Mouse (Mus musculus): ENCODE results near the gene Slc7a1. TPM values are rescaled to one million over a fixed set of nuclear protein-coding genes. Genes with fewer than 3 reads are reported as not detected.

Slc7a1 gene
- polyA plus RNA-seq, 1 experiment from 2014 or later, result 33.7 TPM

DNA sequence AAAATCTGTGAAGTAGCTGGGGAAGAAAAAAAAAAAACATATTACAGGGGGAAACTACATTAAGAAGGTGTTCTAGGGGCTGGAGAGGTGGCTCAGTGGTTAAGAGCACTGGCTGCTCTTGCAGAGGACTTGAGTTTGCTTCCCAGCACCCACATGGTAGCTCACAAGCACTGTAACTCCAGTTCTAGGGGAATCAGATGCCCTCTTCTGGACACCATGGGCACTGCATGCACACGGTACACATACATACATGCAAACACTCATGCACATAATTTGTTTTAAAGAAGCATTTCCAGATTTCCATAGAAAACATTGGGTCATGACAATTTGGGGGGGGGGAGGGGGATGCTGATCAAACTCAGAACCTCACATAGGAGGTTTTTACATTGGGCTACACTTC, 18.1 kb upstream of the Slc7a1 start:
- no peaks in the 10 kb centered on the region for H3K27me3 ChIP-seq
- ATAC-seq, result no peak
- in situ Hi-C loops (cut with MboI; ENCODE audit: low pct_unique_long_range_greater_than_20kb), result no loop called here
- ChIA-PET CTCF (no interaction called here), POLR2A (no interaction called here)
- TF ChIP-seq CTCF (IDR thresholded peaks at IDR 0.05), result no peak
- no peak for DNase-seq (ENCODE audit: low read depth, low spot score)

- ChIA-PET CTCF (interaction anchor here (1.0 kb wide), 1 partner anchor 84 kb away, joined by 3 read pairs; no protein-coding TSS in a partner anchor), POLR2A (no interaction called here)
- in situ Hi-C loops (cut with MboI; ENCODE audit: low pct_unique_long_range_greater_than_20kb), result no loop called here
- no peak for DNase-seq (ENCODE audit: low read depth, low spot score)
- no peaks in the 10 kb centered on the region for H3K27me3 ChIP-seq
- no peak for ATAC-seq
- TF ChIP-seq CTCF (IDR thresholded peaks at IDR 0.05), result no peak
Measured at GRCm38 (mm10) chr5:148416461-148416860, 16.8 kb upstream of the Slc7a1 start.

DNA sequence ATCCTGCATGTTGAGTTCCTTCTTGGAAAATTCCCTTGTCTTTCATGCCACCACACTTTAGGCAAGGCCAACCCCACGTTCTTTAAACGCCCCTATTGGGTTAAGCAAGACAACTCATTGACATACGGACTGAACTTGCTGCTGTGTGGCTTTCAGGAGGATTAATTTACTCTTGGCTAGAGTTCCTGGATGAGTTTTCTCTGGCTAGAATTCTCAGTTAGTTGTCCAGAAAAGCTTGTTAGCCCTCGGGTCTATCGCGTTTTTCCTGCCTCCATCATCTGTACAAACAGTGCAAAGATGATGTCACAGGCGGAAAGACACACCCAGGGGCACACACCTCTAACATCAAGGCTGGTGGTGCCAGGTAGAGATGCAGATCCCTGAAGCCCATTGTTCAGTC, 14.5 kb upstream of the Slc7a1 start:
- ATAC-seq (no peak), DNase-seq (ENCODE audit: low read depth, low spot score) (no peak)
- CTCF ChIA-PET, result interaction anchor here (0.9 to 1.1 kb wide), 2 partner anchors 8 to 14 kb away, joined by 3 read pairs; partner anchors contain the start of gene Slc7a1
- H3K27me3 ChIP-seq, result no peaks in the 10 kb centered on the region
- in situ Hi-C loops (cut with MboI; ENCODE audit: low pct_unique_long_range_greater_than_20kb), result no loop called here
- no peak for TF ChIP-seq CTCF (IDR thresholded peaks at IDR 0.05)
- POLR2A ChIA-PET, result no interaction called here

DNA sequence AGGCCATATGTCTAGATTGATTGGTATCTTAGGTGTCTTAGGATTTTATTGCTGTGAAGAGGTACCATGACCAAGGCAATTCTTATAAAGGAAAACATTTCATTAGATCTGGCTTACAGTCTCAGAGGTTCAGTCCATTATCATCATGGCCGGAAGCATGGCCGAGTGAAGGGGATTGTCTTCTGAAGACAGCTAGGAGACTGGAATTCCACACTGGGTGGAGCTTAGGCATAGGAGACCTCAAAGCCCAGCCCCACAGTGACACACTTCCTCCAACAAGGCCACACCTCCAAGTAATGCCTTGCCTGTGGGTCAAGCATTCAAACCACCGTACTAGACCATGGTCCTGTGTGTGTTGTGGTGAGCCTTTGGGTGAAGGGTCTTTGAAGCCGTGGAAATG, 12.8 kb upstream of the Slc7a1 start:
- CTCF ChIA-PET, result interaction anchor here (1.1 to 2.3 kb wide), 4 partner anchors 11 to 80 kb away, joined by 3 to 13 read pairs (median 6); partner anchors contain the start of gene Slc7a1
- in situ Hi-C loops (cut with MboI; ENCODE audit: low pct_unique_long_range_greater_than_20kb), result no loop called here
- no peak for ATAC-seq
- POLR2A ChIA-PET, result interaction anchor here (0.5 to 1.3 kb wide), 3 partner anchors 11 to 36 kb away, joined by 3 to 4 read pairs (median 4); no protein-coding TSS in a partner anchor
- no peak for TF ChIP-seq CTCF (IDR thresholded peaks at IDR 0.05)
- no peaks in the 10 kb centered on the region for H3K27me3 ChIP-seq
- DNase-seq (ENCODE audit: low read depth, low spot score), result no peak

DNA sequence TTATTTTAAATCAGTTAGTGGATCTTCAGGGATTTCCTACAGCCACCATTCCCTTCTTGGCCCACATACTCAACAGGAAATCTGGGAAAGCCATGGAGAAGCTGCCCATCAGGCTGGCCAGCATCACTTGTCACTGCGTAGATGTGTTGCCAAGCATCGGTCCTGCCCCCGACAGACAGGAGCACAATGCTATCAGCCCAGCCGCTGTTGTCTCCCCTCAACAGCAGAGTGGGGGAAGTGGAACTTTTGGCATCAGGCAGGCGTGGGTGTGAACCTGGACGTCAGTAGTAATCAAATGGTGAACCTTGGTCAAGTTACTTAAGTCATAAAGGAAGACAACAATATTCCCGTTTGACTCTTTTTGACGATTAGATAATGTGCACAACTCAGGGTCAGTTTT, 9.8 kb upstream of the Slc7a1 start:
- no peak for TF ChIP-seq CTCF (IDR thresholded peaks at IDR 0.05)
- in situ Hi-C loops (cut with MboI; ENCODE audit: low pct_unique_long_range_greater_than_20kb), result no loop called here
- POLR2A ChIA-PET, result no interaction called here
- CTCF ChIA-PET, result no interaction called here
- DNase-seq (ENCODE audit: low read depth, low spot score) (no peak), ATAC-seq (no peak)
- H3K27me3 ChIP-seq, result no peaks in the 10 kb centered on the region

DNA sequence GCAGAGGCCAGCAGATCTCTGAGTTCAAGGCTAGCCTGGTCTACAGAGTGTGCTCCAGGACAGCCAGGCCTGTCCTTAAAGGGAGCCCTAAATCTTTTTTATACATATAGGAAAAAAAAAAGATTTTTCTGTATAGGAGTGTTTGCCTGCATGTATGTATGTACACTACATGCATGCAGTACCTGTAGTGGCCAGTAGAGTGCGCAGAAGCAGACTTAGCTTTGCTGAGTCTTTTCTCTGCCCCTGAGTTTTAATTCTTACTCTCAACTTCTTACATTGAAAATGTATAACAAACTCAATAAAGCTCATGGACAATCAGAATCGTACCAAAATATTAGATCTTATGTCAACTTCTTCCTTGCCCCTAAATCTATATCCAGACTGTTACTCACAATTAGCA, 7.2 kb upstream of the Slc7a1 start:
- no peaks in the 10 kb centered on the region for H3K27me3 ChIP-seq
- DNase-seq (ENCODE audit: low read depth, low spot score), result no peak
- no peak for ATAC-seq
- ChIA-PET POLR2A (no interaction called here), CTCF (interaction anchor here (1.5 to 1.6 kb wide), 2 partner anchors 26 to 44 kb away, joined by 3 to 5 read pairs; no protein-coding TSS in a partner anchor)
- TF ChIP-seq CTCF (IDR thresholded peaks at IDR 0.05), result no peak
- in situ Hi-C loops (cut with MboI; ENCODE audit: low pct_unique_long_range_greater_than_20kb), result no loop called here

DNA sequence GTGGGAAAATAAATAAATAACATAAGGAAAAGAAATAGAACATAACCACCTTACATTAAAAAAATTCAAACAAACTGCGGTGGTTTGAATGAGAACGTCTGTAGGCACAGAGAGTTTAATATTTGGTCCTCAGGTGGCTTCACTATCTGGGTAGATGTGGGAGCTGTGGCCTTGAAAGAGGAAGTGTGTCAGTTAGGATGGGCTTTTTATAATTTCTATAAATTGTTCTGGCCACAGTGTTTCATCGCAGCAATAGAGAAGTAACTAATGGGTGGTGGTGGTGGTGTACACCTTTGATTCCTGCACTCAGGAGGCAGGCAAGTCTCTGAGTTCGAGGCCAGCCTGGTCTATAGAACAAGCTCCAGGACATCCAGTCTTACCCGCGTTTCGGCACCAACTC, 4.8 kb upstream of the Slc7a1 start:
- H3K27me3 ChIP-seq, result no peaks in the 10 kb centered on the region
- ChIA-PET POLR2A (no interaction called here), CTCF (no interaction called here)
- DNase-seq (ENCODE audit: low read depth, low spot score) (no peak), ATAC-seq (no peak)
- in situ Hi-C loops (cut with MboI; ENCODE audit: low pct_unique_long_range_greater_than_20kb), result no loop called here
- no peak for TF ChIP-seq CTCF (IDR thresholded peaks at IDR 0.05)

- DNase-seq (ENCODE audit: low read depth, low spot score), result no peak
- ATAC-seq, result no peak
- in situ Hi-C loops (cut with MboI; ENCODE audit: low pct_unique_long_range_greater_than_20kb), result no loop called here
- CTCF ChIA-PET, result interaction anchor here (1.1 to 3.4 kb wide), 3 partner anchors 9 to 41 kb away, joined by 3 to 13 read pairs (median 4); no protein-coding TSS in a partner anchor
- H3K27me3 ChIP-seq, result no peaks in the 10 kb centered on the region
- TF ChIP-seq CTCF (IDR thresholded peaks at IDR 0.05), result no peak
- POLR2A ChIA-PET, result interaction anchor here (0.7 to 2.0 kb wide), 2 partner anchors 9 to 573 kb away, joined by 3 to 4 read pairs; no protein-coding TSS in a partner anchor
Measured at GRCm38 (mm10) chr5:148402641-148403040, 2.9 kb upstream of the Slc7a1 start.

DNA sequence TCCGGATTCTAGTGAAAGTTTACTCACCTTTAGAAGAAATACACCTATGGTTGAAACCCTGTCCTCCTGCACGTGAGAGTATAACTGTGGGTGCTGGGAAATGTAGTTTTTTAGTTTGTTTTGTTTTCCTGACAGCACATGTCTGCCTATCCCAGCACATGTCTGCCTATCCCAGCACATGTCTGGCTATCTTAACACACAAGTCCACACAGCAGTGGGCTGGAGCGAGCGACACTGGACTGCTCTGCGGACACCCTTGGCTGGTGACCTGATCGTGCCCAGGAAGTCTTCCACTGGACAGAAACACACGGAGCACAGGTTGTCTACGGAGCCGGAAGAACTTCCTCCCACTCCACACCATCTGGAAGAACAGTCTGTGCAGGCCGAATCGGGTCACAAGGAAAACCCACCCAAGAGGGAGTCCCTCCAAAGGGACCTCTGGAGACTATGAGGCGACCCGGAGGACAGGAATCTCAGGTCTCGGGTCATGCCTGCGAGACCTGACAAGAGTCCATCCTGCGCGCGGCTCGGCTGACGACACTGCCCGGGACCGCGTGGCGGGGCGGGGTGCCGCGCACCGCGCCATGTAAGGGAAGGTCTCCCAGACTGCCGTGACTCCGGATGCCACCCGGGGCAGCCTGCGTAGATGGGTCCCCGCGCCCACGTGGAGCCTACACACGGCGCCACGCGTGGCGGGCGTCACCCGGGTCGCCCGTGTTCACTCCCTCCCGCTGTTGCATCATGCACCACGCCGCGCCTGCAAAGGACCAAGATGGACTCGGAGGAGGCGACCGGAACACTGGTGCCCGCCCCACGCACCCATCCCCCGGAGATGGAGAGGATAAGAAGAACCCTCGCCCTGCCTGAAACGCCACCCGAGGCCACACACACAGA, 691 bp downstream of the Slc7a1 start:
- ATAC-seq (peak; percentile 68), DNase-seq (ENCODE audit: low read depth, low spot score) (no peak)
- H3K27me3 ChIP-seq, result no peaks in the 10 kb centered on the region
- ChIA-PET POLR2A (interaction anchor here (0.7 to 1.0 kb wide), 4 partner anchors 33 to 53 kb away, joined by 3 to 6 read pairs (median 3); no protein-coding TSS in a partner anchor), CTCF (interaction anchor here (0.7 to 3.4 kb wide), 13 partner anchors 12 to 86 kb away, joined by 3 to 13 read pairs (median 3); no protein-coding TSS in a partner anchor)
- TF ChIP-seq CTCF (IDR thresholded peaks at IDR 0.05), result no peak
- in situ Hi-C loops (cut with MboI; ENCODE audit: low pct_unique_long_range_greater_than_20kb), result loop anchor here (5.0 kb wide), 2 partner anchors 48 to 67 kb away; no protein-coding TSS in a partner anchor

DNA sequence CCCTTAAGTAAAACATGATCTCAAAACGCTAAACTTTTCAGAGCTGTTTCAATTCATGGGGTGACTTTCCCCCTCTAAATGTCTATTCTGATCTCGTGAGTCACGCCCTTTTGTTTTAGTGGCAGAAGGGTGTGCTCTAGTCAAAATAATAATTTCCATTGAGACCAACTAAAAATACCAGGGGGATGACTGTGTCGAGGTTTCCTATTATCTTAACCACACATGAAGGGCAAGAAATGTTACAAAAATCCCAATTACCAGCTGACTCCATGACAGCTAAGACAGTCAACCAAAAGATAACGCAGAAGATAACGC, 1.3 kb downstream of the Slc7a1 start:
- H3K27me3 ChIP-seq, result no peaks in the 10 kb centered on the region
- ChIA-PET CTCF (interaction anchor here (0.8 to 1.2 kb wide), 5 partner anchors 11 to 66 kb away, joined by 3 to 4 read pairs (median 3); no protein-coding TSS in a partner anchor), POLR2A (interaction anchor here (1.0 kb wide), 1 partner anchor 34 kb away, joined by 3 read pairs; no protein-coding TSS in a partner anchor)
- TF ChIP-seq CTCF (IDR thresholded peaks at IDR 0.05), result no peak
- peak; percentile 54 for DNase-seq (ENCODE audit: low read depth, low spot score)
- in situ Hi-C loops (cut with MboI; ENCODE audit: low pct_unique_long_range_greater_than_20kb), result loop anchor here (5.0 kb wide), 2 partner anchors 49 to 66 kb away; no protein-coding TSS in a partner anchor
- ATAC-seq, result peak; percentile 10

DNA sequence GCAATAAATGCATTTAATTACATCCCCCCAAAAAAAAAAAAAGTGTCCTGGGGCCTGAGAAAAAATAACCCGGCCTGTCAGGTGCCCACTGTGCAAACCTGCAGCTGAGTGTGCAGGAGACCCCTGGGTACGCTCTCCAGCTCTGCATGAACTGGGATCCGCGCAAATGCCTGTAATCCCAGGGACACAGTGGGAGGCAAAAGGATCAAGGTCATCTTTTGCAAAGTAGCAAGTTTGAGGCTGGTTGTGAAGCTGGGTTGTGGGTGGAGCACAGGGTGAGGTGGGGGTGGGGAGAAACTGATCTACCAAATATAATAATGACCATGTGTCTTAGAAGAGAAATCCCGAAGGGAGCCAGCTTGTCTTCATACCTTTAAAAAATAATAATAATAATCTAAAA, 1.8 kb downstream of the Slc7a1 start:
- in situ Hi-C loops (cut with MboI; ENCODE audit: low pct_unique_long_range_greater_than_20kb), result loop anchor here (5.0 kb wide), 2 partner anchors 49 to 66 kb away; no protein-coding TSS in a partner anchor
- TF ChIP-seq CTCF (IDR thresholded peaks at IDR 0.05), result no peak
- no peak for ATAC-seq

More for the DNA sequence above, 1.8 kb downstream of the Slc7a1 start:
- CTCF ChIA-PET, result interaction anchor here (0.8 to 1.2 kb wide), 4 partner anchors 10 to 53 kb away, joined by 3 to 4 read pairs (median 3); no protein-coding TSS in a partner anchor
- DNase-seq (ENCODE audit: low read depth, low spot score), result no peak
- POLR2A ChIA-PET, result interaction anchor here (1.0 kb wide), 1 partner anchor 34 kb away, joined by 3 read pairs; no protein-coding TSS in a partner anchor
- no peaks in the 10 kb centered on the region for H3K27me3 ChIP-seq
